Mouse (Mus musculus) embryonic facial prominence, embryonic 13.5 days (tissue): ENCODE data around the gene Slc22a8. TPM values are rescaled to one million over a fixed set of nuclear protein-coding genes. Genes with fewer than 3 reads are reported as not detected.

Experiments
- ATAC-seq: fragments of 200-750 bp; cut with Nextera tagmentation; 2 replicates; pipeline ENCODE4 v1.8.0; 2017; ENCODE audit warnings: low read depth; ENCODE audit not compliant: insufficient number of reproducible peaks, insufficient read depth, low FRiP score, low TSS enrichment
- H3K27ac ChIP-seq: fragments of 300-500 bp; sonication (generic); 2 replicates; pipeline ENCODE4 v1.5.1; 2015; ENCODE audit warnings: moderate library complexity, mild to moderate bottlenecking, inconsistent platforms
- H3K27me3 ChIP-seq: fragments of 300-500 bp; sonication (generic); 2 replicates; pipeline ENCODE4 v1.6.1; 2015; ENCODE audit warnings: mild to moderate bottlenecking, inconsistent platforms
- H3K36me3 ChIP-seq: fragments of 300-500 bp; sonication (generic); 2 replicates; pipeline ENCODE4 v1.6.1; 2015; ENCODE audit warnings: mild to moderate bottlenecking, inconsistent platforms
- H3K4me1 ChIP-seq: fragments of 300-500 bp; sonication (generic); 2 replicates; pipeline ENCODE4 v1.6.1; 2015; ENCODE audit warnings: inconsistent platforms
- H3K4me2 ChIP-seq: fragments of 300-500 bp; sonication (generic); 2 replicates; pipeline ENCODE4 v1.6.1; 2015; ENCODE audit warnings: moderate library complexity, mild to moderate bottlenecking, inconsistent platforms
- H3K4me3 ChIP-seq: fragments of 300-500 bp; sonication (generic); 2 replicates; pipeline ENCODE4 v1.5.1; 2015; ENCODE audit warnings: mild to moderate bottlenecking, inconsistent platforms
- H3K9ac ChIP-seq: fragments of 300-500 bp; sonication (generic); 2 replicates; pipeline ENCODE4 v1.6.1; 2015; ENCODE audit warnings: mild to moderate bottlenecking, inconsistent platforms
- H3K9me3 ChIP-seq: fragments of 300-500 bp; sonication (generic); 2 replicates; pipeline ENCODE4 v1.6.1; 2016; ENCODE audit warnings: inconsistent platforms
- WGBS: fragments of 180-500 bp; shearing (Covaris S2); methylation state at CpG from one replicate; pipeline ENCODE4 v1.1.7; 2015; ENCODE audit warnings: mixed read lengths; 5-methylcytosine and 5-hydroxymethylcytosine counted together
- polyA plus RNA-seq: library from polyadenylated mRNA; unstranded; fragments of >200 nt; fragmentation: Nextera tagmentation; extraction: Ambion mirVana; gene quantifications from 2 replicates; pipeline ENCODE4 v1.2.1, GENCODE M21; 2015

The Slc22a8 gene
- polyA plus RNA-seq, 1 experiment from 2014 or later = not detected

GRCm38 (mm10) chr19:8632029-8632428 is 41.0 kb downstream of the Slc22a8 start:
- no peak overlapping the region for H3K4me3 ChIP-seq
- H3K36me3 ChIP-seq = no peaks in the 10 kb centered on the region
- no peaks in the 10 kb centered on the region for H3K4me1 ChIP-seq
- H3K27ac ChIP-seq = no peak overlapping the region
- H3K27me3 ChIP-seq = no peaks in the 10 kb centered on the region
- H3K4me2 ChIP-seq = no peak overlapping the region
- no peak overlapping the region for H3K9ac ChIP-seq
- WGBS = 92% methylated on average over 1 of the region's 1 CpGs
- H3K9me3 ChIP-seq = no peaks in the 10 kb centered on the region
- ATAC-seq = no peak

- Histone ChIP-seq H3K9me3 (no peaks in the 10 kb centered on the region), H3K36me3 (no peaks in the 10 kb centered on the region), H3K27me3 (no peaks in the 10 kb centered on the region), H3K4me3 (no peak overlapping the region), H3K9ac (no peak overlapping the region), H3K27ac (no peak overlapping the region), H3K4me2 (no peak overlapping the region), H3K4me1 (peaks cover 9% of the 10 kb centered on the region; the same call in 1 of the 2 replicates)
- no peak for ATAC-seq
- 39% methylated on average over 5 of the region's 5 CpGs for WGBS
Observed at GRCm38 (mm10) chr19:8642086-8642485, 51.0 kb downstream of the Slc22a8 start.

GRCm38 (mm10) chr19:8646393-8646792 is 55.3 kb downstream of the Slc22a8 start:
- H3K4me3 ChIP-seq = no peak overlapping the region
- no peaks in the 10 kb centered on the region for H3K36me3 ChIP-seq
- no peak for ATAC-seq
- no peak overlapping the region for H3K4me2 ChIP-seq
- H3K4me1 ChIP-seq = peaks cover 9% of the 10 kb centered on the region; the same call in 1 of the 2 replicates
- H3K9me3 ChIP-seq = no peaks in the 10 kb centered on the region
- no peak overlapping the region for H3K9ac ChIP-seq
- no peaks in the 10 kb centered on the region for H3K27me3 ChIP-seq
- H3K27ac ChIP-seq = no peak overlapping the region
- 74% methylated on average over 2 of the region's 2 CpGs for WGBS

GRCm38 (mm10) chr19:8655833-8656232 is 64.8 kb downstream of the Slc22a8 start:
- Histone ChIP-seq H3K4me1 (peaks cover 4% of the 10 kb centered on the region; the same call in 1 of the 2 replicates), H3K9me3 (no peaks in the 10 kb centered on the region), H3K27me3 (no peaks in the 10 kb centered on the region), H3K27ac (0 out of 2 replicates have a peak overlapping the region, but pooled peaks have one; percentile 12), H3K4me3 (no peak overlapping the region), H3K4me2 (no peak overlapping the region), H3K36me3 (no peaks in the 10 kb centered on the region), H3K9ac (no peak overlapping the region)
- ATAC-seq = no peak

GRCm38 (mm10) chr19:8656341-8656740 is 65.3 kb downstream of the Slc22a8 start:
- Histone ChIP-seq H3K27ac (0 out of 2 replicates have a peak overlapping the region, but pooled peaks have one; percentile 12), H3K9ac (no peak overlapping the region)

More at GRCm38 (mm10) chr19:8656341-8656740, 65.3 kb downstream of the Slc22a8 start:
- whole genome bisulfite sequencing = 80% methylated on average over 4 of the region's 4 CpGs
- H3K9me3 ChIP-seq = no peaks in the 10 kb centered on the region
- H3K4me2 ChIP-seq = no peak overlapping the region
- ATAC-seq = no peak
- H3K27me3 ChIP-seq = no peaks in the 10 kb centered on the region
- no peaks in the 10 kb centered on the region for H3K36me3 ChIP-seq
- H3K4me3 ChIP-seq = no peak overlapping the region
- H3K4me1 ChIP-seq = peaks cover 4% of the 10 kb centered on the region; the same call in 1 of the 2 replicates

Other genes with a start within 250 kb of the Slc22a8 start
- not detected in 2 replicates for gene Slc22a30, start 186.1 kb upstream of the Slc22a8 start, polyA plus RNA-seq
- gene Slc22a6, start 26.8 kb downstream of the Slc22a8 start, polyA plus RNA-seq = 0.08 and 0.12 TPM in 2 replicates
- gene Chrm1, start 72.5 kb downstream of the Slc22a8 start, polyA plus RNA-seq = 0.66 and 1.4 TPM in 2 replicates
- gene Slc3a2, start 132.1 kb downstream of the Slc22a8 start, polyA plus RNA-seq = 99.9 and 116 TPM in 2 replicates
- 88.6 and 100 TPM in 2 replicates for gene Wdr74, start 144.6 kb downstream of the Slc22a8 start, polyA plus RNA-seq
- gene 1700092M07Rik, start 149.5 kb downstream of the Slc22a8 start, polyA plus RNA-seq = 2.2 and 2.7 TPM in 2 replicates
- gene Stx5a, start 150.2 kb downstream of the Slc22a8 start, polyA plus RNA-seq = 182 and 184 TPM in 2 replicates
- 199 and 230 TPM in 2 replicates for gene Nxf1, start 165.8 kb downstream of the Slc22a8 start, polyA plus RNA-seq
- 211 and 227 TPM in 2 replicates for gene Tmem223, start 179.7 kb downstream of the Slc22a8 start, polyA plus RNA-seq
- gene Tmem179b, start 183.2 kb downstream of the Slc22a8 start, polyA plus RNA-seq = 67.6 and 76.1 TPM in 2 replicates
- gene Taf6l, start 195.2 kb downstream of the Slc22a8 start, polyA plus RNA-seq = 28.5 and 35.6 TPM in 2 replicates
- 175 and 178 TPM in 2 replicates for gene Polr2g, start 207.3 kb downstream of the Slc22a8 start, polyA plus RNA-seq
- 5.5 and 6.0 TPM in 2 replicates for gene Zbtb3, start 211.3 kb downstream of the Slc22a8 start, polyA plus RNA-seq
- 78.7 and 82.9 TPM in 2 replicates for gene Ttc9c, start 228.1 kb downstream of the Slc22a8 start, polyA plus RNA-seq
- gene Hnrnpul2, start 228.8 kb downstream of the Slc22a8 start, polyA plus RNA-seq = 7.4 and 7.6 TPM in 2 replicates
- gene AC129217.1, start 238.5 kb downstream of the Slc22a8 start, polyA plus RNA-seq = not detected in 2 replicates
- gene Bscl2, start 246.2 kb downstream of the Slc22a8 start, polyA plus RNA-seq = 52.6 and 53.3 TPM in 2 replicates
- 10.4 and 10.6 TPM in 2 replicates for gene Gng3, start 247.9 kb downstream of the Slc22a8 start, polyA plus RNA-seq